Mouse (Mus musculus): ENCODE results near the gene Ubl4b. TPM values are rescaled to one million over a fixed set of nuclear protein-coding genes. Genes with fewer than 3 reads are reported as not detected.

Ubl4b gene
- polyA plus RNA-seq, 1 experiment from 2014 or later = not detected

GRCm38 (mm10) chr3:107583893-107584292 lies 29.0 kb upstream of the Ubl4b start:
- Histone ChIP-seq H3K9ac (no peak overlapping the region), H3K4me3 (replicated peaks) (no peak overlapping the region), H3K27me3 (peaks cover 100% of the 10 kb centered on the region), H3K4me1 (peaks cover 17% of the 10 kb centered on the region), H3K9me3 (replicated peaks) (no peaks in the 10 kb centered on the region), H3K4me2 (no peak overlapping the region), H3K27ac (no peak overlapping the region), H3K36me3 (no peaks in the 10 kb centered on the region)
- WGBS = 9% methylated on average over 1 of the region's 1 CpGs
- ATAC-seq (replicated peaks; ENCODE audit: low FRiP score) = no peak

- H3K4me3 ChIP-seq (replicated peaks) = peak overlapping the region; percentile 41
- peak overlapping the region; percentile 61 for H3K4me2 ChIP-seq
- H3K9ac ChIP-seq = no peak overlapping the region
- ATAC-seq (replicated peaks; ENCODE audit: low FRiP score) = no peak
- H3K27me3 ChIP-seq = peaks cover 100% of the 10 kb centered on the region
- WGBS = 1% methylated on average over 65 of the region's 65 CpGs
- H3K9me3 ChIP-seq (replicated peaks) = no peaks in the 10 kb centered on the region
- H3K27ac ChIP-seq = no peak overlapping the region
- no peaks in the 10 kb centered on the region for H3K36me3 ChIP-seq
- peaks cover 17% of the 10 kb centered on the region for H3K4me1 ChIP-seq
Measured at GRCm38 (mm10) chr3:107582875-107583767, 28.2 kb upstream of the Ubl4b start.

- peaks cover 98% of the 10 kb centered on the region for H3K27me3 ChIP-seq
- WGBS = 3% methylated on average over 18 of the region's 18 CpGs
- H3K9ac ChIP-seq = no peak overlapping the region
- H3K9me3 ChIP-seq (replicated peaks) = no peaks in the 10 kb centered on the region
- no peak for ATAC-seq (replicated peaks; ENCODE audit: low FRiP score)
- peaks cover 17% of the 10 kb centered on the region for H3K4me1 ChIP-seq
- peak overlapping the region; percentile 61 for H3K4me2 ChIP-seq
- H3K36me3 ChIP-seq = no peaks in the 10 kb centered on the region
- H3K4me3 ChIP-seq (replicated peaks) = peak overlapping the region; percentile 41
- no peak overlapping the region for H3K27ac ChIP-seq
Measured at GRCm38 (mm10) chr3:107582130-107582874, 27.4 kb upstream of the Ubl4b start.

- Histone ChIP-seq H3K9me3 (replicated peaks) (no peaks in the 10 kb centered on the region), H3K4me2 (no peak overlapping the region), H3K4me3 (replicated peaks) (no peak overlapping the region), H3K36me3 (no peaks in the 10 kb centered on the region), H3K27me3 (peaks cover 95% of the 10 kb centered on the region), H3K9ac (no peak overlapping the region), H3K27ac (no peak overlapping the region), H3K4me1 (peaks cover 17% of the 10 kb centered on the region)
- ATAC-seq (replicated peaks; ENCODE audit: low FRiP score) = no peak
- 6% methylated on average over 15 of the region's 15 CpGs for WGBS
Measured at GRCm38 (mm10) chr3:107581103-107582010, 26.5 kb upstream of the Ubl4b start.

GRCm38 (mm10) chr3:107579466-107579865 lies 24.6 kb upstream of the Ubl4b start:
- Histone ChIP-seq H3K4me1 (peaks cover 17% of the 10 kb centered on the region), H3K36me3 (no peaks in the 10 kb centered on the region), H3K4me3 (replicated peaks) (no peak overlapping the region), H3K9ac (no peak overlapping the region), H3K27ac (no peak overlapping the region), H3K4me2 (no peak overlapping the region), H3K27me3 (peaks cover 76% of the 10 kb centered on the region), H3K9me3 (replicated peaks) (no peaks in the 10 kb centered on the region)
- 9% methylated on average over 4 of the region's 4 CpGs for WGBS
- no peak for ATAC-seq (replicated peaks; ENCODE audit: low FRiP score)

- Histone ChIP-seq H3K4me1 (peaks cover 11% of the 10 kb centered on the region), H3K36me3 (no peaks in the 10 kb centered on the region), H3K4me2 (no peak overlapping the region), H3K9me3 (replicated peaks) (no peaks in the 10 kb centered on the region), H3K4me3 (replicated peaks) (no peak overlapping the region), H3K27me3 (peaks cover 63% of the 10 kb centered on the region), H3K27ac (no peak overlapping the region), H3K9ac (no peak overlapping the region)
- no peak for ATAC-seq (replicated peaks; ENCODE audit: low FRiP score)
- whole genome bisulfite sequencing = 40% methylated on average over 3 of the region's 3 CpGs
Measured at GRCm38 (mm10) chr3:107577810-107578390, 23.0 kb upstream of the Ubl4b start.

- no peak for ATAC-seq (replicated peaks; ENCODE audit: low FRiP score)
- no peaks in the 10 kb centered on the region for H3K9me3 ChIP-seq (replicated peaks)
- H3K27me3 ChIP-seq = peaks cover 62% of the 10 kb centered on the region
- H3K27ac ChIP-seq = no peak overlapping the region
- H3K4me1 ChIP-seq = peaks cover 6% of the 10 kb centered on the region; the same call in 1 of the 2 replicates
- no peak overlapping the region for H3K4me2 ChIP-seq
- no peak overlapping the region for H3K9ac ChIP-seq
- 72% methylated on average over 3 of the region's 3 CpGs for WGBS
- no peak overlapping the region for H3K4me3 ChIP-seq (replicated peaks)
- no peaks in the 10 kb centered on the region for H3K36me3 ChIP-seq
Measured at GRCm38 (mm10) chr3:107576807-107577206, 21.9 kb upstream of the Ubl4b start.

- H3K4me1 ChIP-seq = no peaks in the 10 kb centered on the region
- H3K9ac ChIP-seq = no peak overlapping the region
- no peak overlapping the region for H3K27ac ChIP-seq
- H3K36me3 ChIP-seq = no peaks in the 10 kb centered on the region
- no peak for ATAC-seq (replicated peaks; ENCODE audit: low FRiP score)
- no peak overlapping the region for H3K4me3 ChIP-seq (replicated peaks)
- H3K27me3 ChIP-seq = peaks cover 59% of the 10 kb centered on the region
- H3K9me3 ChIP-seq (replicated peaks) = no peaks in the 10 kb centered on the region
- 55% methylated on average over 2 of the region's 2 CpGs for WGBS
- H3K4me2 ChIP-seq = no peak overlapping the region
Measured at GRCm38 (mm10) chr3:107571205-107571604, 16.3 kb upstream of the Ubl4b start.

GRCm38 (mm10) chr3:107568721-107569120 lies 13.8 kb upstream of the Ubl4b start:
- peaks cover 73% of the 10 kb centered on the region for H3K27me3 ChIP-seq
- H3K9me3 ChIP-seq (replicated peaks) = no peaks in the 10 kb centered on the region
- peaks cover 2% of the 10 kb centered on the region; the same call in 1 of the 2 replicates for H3K4me1 ChIP-seq
- no peak for ATAC-seq (replicated peaks; ENCODE audit: low FRiP score)
- H3K36me3 ChIP-seq = no peaks in the 10 kb centered on the region
- H3K4me3 ChIP-seq (replicated peaks) = no peak overlapping the region
- H3K27ac ChIP-seq = no peak overlapping the region
- no peak overlapping the region for H3K9ac ChIP-seq
- H3K4me2 ChIP-seq = no peak overlapping the region
- WGBS = 64% methylated on average over 4 of the region's 4 CpGs

GRCm38 (mm10) chr3:107567766-107568165 lies 12.9 kb upstream of the Ubl4b start:
- Histone ChIP-seq H3K4me1 (peaks cover 5% of the 10 kb centered on the region; the same call in 1 of the 2 replicates), H3K27me3 (peaks cover 75% of the 10 kb centered on the region), H3K9me3 (replicated peaks) (no peaks in the 10 kb centered on the region), H3K27ac (no peak overlapping the region), H3K9ac (no peak overlapping the region), H3K36me3 (no peaks in the 10 kb centered on the region), H3K4me3 (replicated peaks) (no peak overlapping the region), H3K4me2 (no peak overlapping the region)
- ATAC-seq (replicated peaks; ENCODE audit: low FRiP score) = no peak
- WGBS = 68% methylated on average over 7 of the region's 7 CpGs

- no peak overlapping the region for H3K9ac ChIP-seq
- no peaks in the 10 kb centered on the region for H3K9me3 ChIP-seq (replicated peaks)
- 13% methylated on average over 3 of the region's 3 CpGs for WGBS
- no peaks in the 10 kb centered on the region for H3K36me3 ChIP-seq
- peaks cover 76% of the 10 kb centered on the region for H3K27me3 ChIP-seq
- no peak overlapping the region for H3K27ac ChIP-seq
- no peak for ATAC-seq (replicated peaks; ENCODE audit: low FRiP score)
- peaks cover 10% of the 10 kb centered on the region; the same call in 1 of the 2 replicates for H3K4me1 ChIP-seq
- H3K4me3 ChIP-seq (replicated peaks) = no peak overlapping the region
- H3K4me2 ChIP-seq = no peak overlapping the region
Measured at GRCm38 (mm10) chr3:107565331-107565730, 10.5 kb upstream of the Ubl4b start.
